ENCODE assay signal across 24 mouse cellular contexts in the genomic region with DNA sequence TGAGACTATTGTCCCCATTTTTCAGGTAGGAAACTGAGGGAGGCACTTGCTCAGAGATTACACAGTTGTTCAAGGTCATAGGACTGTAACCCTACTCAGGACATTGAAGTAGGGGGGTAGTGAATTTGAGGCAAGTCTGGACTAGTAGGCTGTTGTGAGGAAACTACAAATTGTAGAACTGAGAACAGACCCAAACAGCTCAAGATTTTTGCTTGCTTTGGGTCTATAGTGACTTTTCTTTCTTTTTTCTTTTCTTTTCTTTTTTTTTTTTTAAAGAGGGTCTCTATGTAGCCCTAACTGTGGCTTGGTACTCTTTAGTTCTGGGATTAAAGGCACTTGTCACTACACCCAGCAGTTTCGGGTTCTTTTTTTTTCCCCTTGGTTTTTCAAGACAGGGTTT. TPM values are rescaled to one million over a fixed set of nuclear protein-coding genes. Genes with fewer than 3 reads are reported as not detected.
"Had no signal": no experiment of that assay in that cellular context is flagged by ENCODE, and none has a peak within 500 bp of the region (broad histone marks: within the 10 kb centered on the region; RNA-seq: fewer than 3 reads in every experiment).

No protein-coding gene starts in this region.

- H3K4me2 ChIP-seq: liver, embryonic 13.5 days; liver, embryonic 15.5 days; lung, embryonic 14.5 days; midbrain, embryonic 12.5 days; neural tube, embryonic 12.5 days had no signal

- H3K36me3 ChIP-seq: liver, embryonic 15.5 days had no signal

- H3K4me3 ChIP-seq: liver, embryonic 13.5 days; liver, embryonic 15.5 days; midbrain, embryonic 10.5 days; midbrain, embryonic 12.5 days; neural tube, embryonic 12.5 days had no signal

- H3K27me3 ChIP-seq: liver, embryonic 13.5 days; liver, embryonic 15.5 days; midbrain, embryonic 12.5 days; neural tube, embryonic 12.5 days had no signal

- DNase-seq: liver, embryonic 13.5 days; lung, adult 18-20 months; lung, embryonic 14.5 days; lung, postnatal 10 days; lung, postnatal 4 days; midbrain, embryonic 14.5 days; retina, postnatal 1 day; right cerebral cortex, adult 18-20 months; right cerebral cortex, postnatal 25 days; right cerebral cortex, postnatal 4 days; spleen, adult 18-20 months; thymus, adult 2 months; thymus, postnatal 14 days; thymus, postnatal 36 days had no signal

- H3K27ac ChIP-seq: liver, embryonic 13.5 days; liver, embryonic 15.5 days; midbrain, embryonic 10.5 days; midbrain, embryonic 12.5 days; neural tube, embryonic 12.5 days had no signal

- H3K9me3 ChIP-seq: liver, embryonic 13.5 days; liver, embryonic 15.5 days; midbrain, embryonic 10.5 days; midbrain, embryonic 12.5 days; neural tube, embryonic 12.5 days had no signal

- H3K9ac ChIP-seq: liver, embryonic 13.5 days; liver, embryonic 15.5 days; lung, embryonic 14.5 days; midbrain, embryonic 12.5 days; neural tube, embryonic 12.5 days had no signal

RNA-seq across cellular contexts. Expression of a gene that starts 12.9 kb away (rescaled TPM):
- total RNA-seq: megakaryocyte, adult 5-6 weeks; midbrain, postnatal 0 days had no signal
- polyA plus RNA-seq: liver, embryonic 13.5 days; liver, embryonic 15.5 days; lung, embryonic 16.5 days; midbrain, embryonic 12.5 days; midbrain, embryonic 14.5 days; midbrain, postnatal 0 days; neural tube, embryonic 12.5 days; small intestine, adult 2 months; stomach, embryonic 14.5 days; testis, adult 2 months; thymus, adult 2 months had no signal
